Mouse (Mus musculus) thymus, adult 18-20 months (tissue): Measurements from ENCODE around the gene Cd320.
"Not testable (repeated sequence)": the region's sequence is repeated elsewhere in the genome, so short reads cannot be mapped to it uniquely, and the experiment has no call there.

ENCODE experiments used
- DNase-seq, 2 experiments: peaks; one replicate each; pipeline ENCODE4 v3.0.0; 2022; ENCODE audit warnings: mixed read lengths in 2 of 2

The Cd320 gene

GRCm38 (mm10) chr17:33842966-33843795 is at the start of gene Cd320:
Cd320 (plus strand) TSS chr17:33843091.
- DNase-seq, result peak; percentile 78 to 84

- DNase-seq, result no peak
These were observed 44.6 kb upstream of the Cd320 start for GRCm38 (mm10) chr17:33798306-33798705.

DNA sequence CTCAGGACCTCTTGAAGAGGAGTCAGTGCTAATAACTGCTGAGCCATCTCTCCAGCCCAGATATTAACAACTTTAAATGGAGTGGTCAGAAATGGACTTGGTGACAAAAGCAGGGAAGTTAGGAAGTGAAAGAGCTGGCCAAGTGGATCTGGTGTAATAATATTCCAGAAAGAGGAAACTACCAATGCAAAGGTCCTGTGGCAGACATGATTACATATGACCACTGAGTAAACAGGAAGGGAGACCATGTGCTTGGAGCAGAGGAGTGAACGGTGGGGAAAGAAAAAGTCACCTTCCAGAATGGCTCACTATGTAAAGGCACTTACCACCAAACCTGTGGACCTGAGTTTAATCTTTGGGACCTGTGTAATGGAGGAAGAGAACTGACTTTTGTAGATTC is 43.6 kb upstream of the Cd320 start:
- DNase-seq, result no peak

DNA sequence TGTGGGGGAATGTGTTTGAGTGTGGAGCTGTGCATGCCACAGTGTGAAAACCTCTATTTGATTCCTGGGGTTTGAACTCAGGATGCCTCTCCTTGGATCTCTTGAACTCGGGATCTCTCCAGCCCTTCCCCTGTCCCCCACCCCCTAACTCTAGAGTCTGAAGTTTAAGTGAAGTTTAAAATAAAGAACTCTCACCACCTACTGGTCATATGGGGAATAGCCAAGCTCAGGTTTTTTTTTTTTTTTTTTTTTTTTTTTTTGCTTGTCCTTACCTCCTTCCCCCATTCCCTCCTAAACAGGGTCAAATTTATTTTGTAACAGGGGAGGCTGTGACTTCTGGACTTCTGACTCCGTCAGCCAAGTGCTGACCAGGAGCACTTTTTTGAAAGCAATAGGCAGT is 40.7 kb upstream of the Cd320 start:
- DNase-seq, result no peak

DNA sequence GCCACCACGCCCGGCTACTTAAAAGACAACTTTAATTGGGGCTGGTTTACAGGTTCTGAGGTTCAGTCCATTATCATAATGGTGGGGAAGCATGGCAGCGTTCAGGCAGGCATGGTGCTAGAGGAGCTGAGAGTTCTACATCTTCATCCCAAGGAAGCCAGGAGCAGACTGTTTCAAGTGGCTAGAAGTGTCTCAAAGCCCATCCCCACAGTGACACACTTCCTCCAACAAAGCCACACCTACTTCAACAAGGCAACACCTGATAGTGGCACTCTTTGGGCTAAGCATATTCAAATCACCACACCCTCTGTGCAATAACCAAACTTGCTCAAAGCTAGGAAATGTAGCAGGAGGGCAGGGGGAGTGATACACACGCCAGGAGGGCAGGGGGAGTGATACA is 38.7 kb upstream of the Cd320 start:
- no peak for DNase-seq

DNA sequence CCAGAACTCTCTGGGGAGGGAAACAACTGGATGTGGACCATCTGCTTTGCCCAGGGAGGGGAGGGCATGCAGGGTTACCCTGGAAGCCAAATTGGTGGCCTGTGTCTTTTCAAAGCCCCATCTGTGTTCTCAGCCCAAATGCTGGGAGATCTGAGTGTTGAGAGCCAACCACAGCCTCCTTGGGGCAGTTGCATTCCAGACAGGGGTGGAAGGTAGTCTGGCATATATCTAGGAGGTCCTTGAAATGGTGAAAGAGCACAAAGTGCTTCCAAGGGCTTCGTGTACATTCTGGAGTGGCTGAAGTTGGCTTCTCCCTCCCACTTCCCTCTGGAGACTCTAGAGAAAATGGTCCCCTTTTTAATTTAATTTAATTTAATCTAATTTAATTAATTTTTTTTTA is 38.1 kb upstream of the Cd320 start:
- DNase-seq, result no peak

- DNase-seq, result no peak
These were observed 35.6 kb upstream of the Cd320 start for GRCm38 (mm10) chr17:33807181-33807888.

- no peak for DNase-seq
These were observed 34.7 kb upstream of the Cd320 start for GRCm38 (mm10) chr17:33808192-33808591.

DNA sequence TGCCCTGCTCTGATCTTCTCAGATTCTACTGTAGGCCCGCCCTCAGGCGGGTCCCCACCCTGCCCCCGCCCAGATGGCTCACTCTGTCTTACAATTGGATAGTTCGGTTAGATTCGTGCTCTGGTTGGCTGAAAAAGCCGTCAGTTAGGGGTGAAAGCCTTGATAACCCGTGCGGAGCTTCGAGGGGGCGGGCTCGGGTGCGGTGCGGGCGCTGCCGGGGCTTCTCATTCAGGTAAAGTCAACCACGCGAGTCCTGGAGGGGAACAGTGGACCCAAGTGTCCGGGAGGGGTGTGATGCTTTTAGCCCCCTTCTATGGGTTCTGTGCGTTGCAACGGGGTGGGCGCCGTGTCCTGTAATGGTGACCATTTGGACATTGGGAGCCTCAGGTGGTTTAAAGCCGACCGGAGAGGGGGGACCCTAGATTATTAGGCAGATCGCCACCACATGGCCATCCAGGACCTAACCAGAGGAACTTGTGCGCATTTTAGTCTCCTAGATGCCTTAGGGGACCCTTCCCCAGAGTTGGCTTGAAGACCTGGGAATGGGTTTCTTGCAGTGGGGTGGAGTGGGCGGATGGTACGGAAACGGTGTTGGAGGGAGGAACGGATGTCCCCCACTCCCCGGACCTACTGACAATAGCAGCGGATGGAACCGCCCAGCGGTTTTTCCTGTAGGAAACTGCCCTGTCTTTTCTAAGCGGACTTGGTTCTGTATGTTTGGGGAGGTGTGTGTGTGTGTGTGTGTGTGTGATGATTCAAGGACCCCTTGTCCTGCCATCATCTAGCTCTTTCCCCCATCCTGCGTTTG is 32.4 kb upstream of the Cd320 start, which contains the start of gene Kank3:
TSS of gene Kank3 (plus strand) at position 186 of the 808 bp plus-strand sequence.
- peak; percentile 61 to 76 for DNase-seq

DNA sequence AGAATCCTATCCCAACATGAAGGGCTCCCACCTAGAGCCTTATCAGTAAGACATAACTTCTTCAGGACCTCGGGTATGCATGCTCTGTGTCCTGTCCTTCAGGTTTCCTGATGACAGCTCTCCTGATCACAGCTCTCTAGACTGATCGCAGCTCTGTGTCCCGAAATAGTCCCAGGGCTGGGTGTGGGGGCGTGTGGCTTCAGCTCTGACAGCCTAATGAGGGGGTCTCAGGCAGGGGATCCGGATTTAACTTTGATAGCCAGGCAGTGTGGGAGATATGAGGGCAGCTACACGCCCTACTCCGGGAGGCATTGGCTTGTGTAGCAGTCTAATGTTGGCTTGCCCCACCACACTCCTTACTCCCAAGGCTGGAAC is 31.8 kb upstream of the Cd320 start:
- no peak for DNase-seq

- DNase-seq, result no peak
These were observed 30.4 kb upstream of the Cd320 start for GRCm38 (mm10) chr17:33812475-33812874.

- DNase-seq, result no peak
These were observed 29.9 kb upstream of the Cd320 start for GRCm38 (mm10) chr17:33812990-33813389.

- DNase-seq, result no peak
These were observed 27.5 kb upstream of the Cd320 start for GRCm38 (mm10) chr17:33815399-33815798.

DNA sequence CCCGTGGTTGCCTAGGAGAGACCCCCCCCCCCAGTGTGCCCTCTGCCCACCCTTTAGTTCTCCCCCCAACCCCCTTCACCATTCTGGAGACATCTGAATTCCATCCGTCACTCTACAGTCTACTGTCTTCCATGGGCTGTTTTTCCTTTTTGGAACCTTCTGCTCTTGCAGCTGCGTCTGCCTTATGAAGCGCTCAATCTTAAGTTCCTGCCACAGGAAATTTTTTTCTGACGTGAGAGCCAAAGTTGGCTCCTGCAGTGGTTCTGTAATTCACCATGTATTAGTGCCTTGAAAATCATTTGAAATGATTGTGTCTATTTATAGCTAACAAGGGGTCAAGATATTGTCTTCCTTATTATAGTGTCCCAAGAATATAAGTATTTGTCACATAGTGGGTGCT is 26.3 kb upstream of the Cd320 start:
- DNase-seq, result no peak

DNA sequence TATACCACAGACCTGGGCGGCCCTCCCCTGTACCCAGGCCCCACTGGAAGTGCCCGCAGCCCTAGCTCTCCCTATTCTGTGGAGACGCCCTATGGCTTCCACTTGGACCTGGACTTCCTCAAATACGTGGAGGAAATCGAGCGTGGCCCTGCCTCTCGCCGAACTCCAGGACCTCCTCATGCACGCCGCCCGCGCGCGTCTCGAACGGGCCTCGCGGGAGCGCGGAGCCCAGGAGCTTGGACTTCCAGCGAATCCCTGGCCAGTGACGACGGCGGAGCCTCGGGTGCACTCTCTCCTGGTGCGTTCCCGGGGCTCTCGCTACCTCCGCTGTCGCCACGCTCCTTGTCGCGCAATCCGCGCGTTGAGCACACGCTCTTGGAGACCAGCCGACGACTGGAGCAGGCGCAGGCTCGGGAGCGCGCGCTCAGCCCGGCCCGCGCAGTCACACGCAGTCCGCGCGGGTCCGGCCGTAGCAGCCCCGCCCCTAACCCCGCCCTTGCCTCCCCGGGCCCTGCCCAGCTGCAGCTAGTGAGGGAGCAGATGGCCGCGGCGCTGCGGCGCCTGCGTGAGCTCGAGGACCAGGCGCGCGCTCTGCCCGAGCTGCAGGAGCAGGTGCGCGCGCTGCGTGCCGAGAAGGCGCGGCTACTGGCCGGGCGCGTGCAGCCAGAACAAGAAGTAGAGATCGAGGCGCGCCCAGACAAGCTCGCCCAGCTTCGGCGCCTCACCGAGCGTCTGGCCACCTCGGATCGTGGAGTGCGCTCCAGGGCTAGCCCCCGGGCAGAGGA is 25.5 kb upstream of the Cd320 start:
- DNase-seq, result peak; percentile 79 to 83

DNA sequence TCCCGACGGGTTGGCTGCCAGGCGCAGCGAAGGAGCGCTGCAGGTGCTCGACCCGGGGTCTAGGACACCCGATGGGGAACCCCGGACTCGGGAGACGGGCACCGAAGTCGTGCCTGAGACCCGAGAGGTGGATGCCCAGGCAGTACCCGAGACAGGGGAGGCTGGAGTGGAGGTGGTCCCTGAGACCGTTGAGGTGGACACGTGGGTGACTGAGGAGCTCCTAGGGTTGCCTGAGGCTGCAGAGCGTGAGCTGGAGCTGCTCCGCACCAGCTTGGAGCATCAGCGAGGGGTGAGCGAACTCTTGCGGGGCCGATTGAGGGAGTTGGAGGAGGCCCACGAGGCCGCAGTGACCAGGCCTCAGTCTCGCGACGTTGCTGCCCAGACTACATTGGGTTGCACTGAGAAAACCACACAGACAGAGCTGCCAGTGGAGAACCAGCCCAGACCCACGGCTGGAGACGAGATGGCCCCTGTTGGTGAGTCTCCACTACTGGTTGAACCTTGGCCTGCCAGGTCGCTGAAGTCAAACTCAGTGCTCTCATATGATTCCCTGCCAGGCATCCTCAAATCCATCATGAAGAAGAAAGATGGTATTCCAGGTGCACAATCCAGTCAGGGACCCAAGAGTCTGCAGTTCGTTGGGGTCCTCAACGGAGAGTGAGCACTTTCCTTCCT is 24.8 kb upstream of the Cd320 start:
- no peak for DNase-seq

DNA sequence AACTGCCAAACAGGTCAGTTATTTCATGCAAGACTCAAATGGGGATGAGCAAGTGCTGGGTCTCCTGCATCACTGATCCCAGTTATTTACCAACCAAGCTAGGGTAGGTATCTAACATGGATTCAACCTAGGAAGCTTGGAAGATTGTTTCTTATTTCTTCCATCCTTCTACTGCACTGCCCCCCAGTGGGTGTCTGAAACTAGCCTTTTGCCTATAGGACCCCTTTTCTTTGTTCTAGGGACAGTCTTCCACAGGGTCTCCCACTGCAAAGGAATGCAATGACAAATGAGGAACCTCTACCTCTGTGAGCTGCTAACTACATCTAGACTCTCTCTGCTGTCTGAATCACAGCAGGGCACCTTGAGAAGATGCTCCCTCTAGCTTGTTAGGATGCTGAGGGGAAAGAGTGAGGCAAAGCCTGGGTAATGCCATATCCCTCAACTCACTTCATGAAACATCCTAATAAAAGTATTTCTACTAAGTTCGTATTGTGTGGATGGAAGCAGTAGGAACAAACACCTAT is 20.4 kb upstream of the Cd320 start:
- DNase-seq, result no peak

DNA sequence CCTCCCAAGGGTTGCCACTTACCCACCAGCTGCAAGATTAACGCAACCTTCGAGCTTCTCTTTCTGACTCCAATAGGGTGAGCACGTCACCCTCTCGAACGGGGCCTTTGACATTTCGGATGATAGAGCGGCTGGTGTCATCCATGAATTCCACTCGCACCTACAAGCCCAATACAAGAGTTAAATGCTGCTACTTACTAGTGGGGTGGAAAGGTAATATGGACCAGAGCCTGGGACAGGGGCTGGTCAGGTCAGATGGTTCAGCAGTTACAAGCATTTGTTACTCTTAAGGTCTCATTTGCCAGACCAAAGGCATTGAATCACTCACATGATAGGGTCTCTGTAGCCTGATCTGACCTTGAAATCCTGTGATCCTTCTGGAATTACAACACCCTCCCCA is 19.7 kb upstream of the Cd320 start:
- not testable (repeated sequence) for DNase-seq

GRCm38 (mm10) chr17:33824084-33824996 is 18.6 kb upstream of the Cd320 start, which contains the start of the genes Rps28 and Ndufa7:
Rps28 (minus strand) TSS chr17:33824562.
Ndufa7 (plus strand) TSS chr17:33824572.
- peak; percentile 95 to 97 for DNase-seq

GRCm38 (mm10) chr17:33824997-33825330 is 17.9 kb upstream of the Cd320 start:
- DNase-seq, result not testable (repeated sequence)
